In the genomic region with DNA sequence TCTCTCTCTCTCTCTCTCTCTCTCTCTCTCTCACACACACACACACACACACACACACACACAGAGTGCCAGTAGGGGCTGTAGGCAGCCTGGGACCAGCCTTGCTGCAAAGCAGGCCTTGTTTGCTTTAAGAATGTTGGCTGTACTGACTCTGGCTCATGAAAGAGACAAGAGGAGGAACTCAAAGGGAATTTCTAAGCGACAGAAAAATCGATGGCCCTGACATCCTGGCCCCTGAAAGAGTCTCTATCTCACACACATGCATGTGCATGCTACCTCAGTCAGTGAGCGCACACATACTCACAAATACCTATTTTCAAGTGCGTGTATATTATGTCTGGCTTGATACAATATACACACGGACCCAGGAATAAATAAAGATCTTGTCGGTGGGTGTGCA, we compare ENCODE assay signal across 15 mouse cellular contexts.
A peak's percentile ranks its signal among the peaks of the same experiment; 100 is the strongest.
DNase-seq lines count a peak whose midpoint lies in the region; ATAC-seq lines count a peak whose summit lies in the region.
"Had no signal": no experiment of that assay in that cellular context is flagged by ENCODE, and none has a peak within 500 bp of the region (broad histone marks: within the 10 kb centered on the region; RNA-seq: fewer than 3 reads in every experiment).

No protein-coding gene starts in this region.

- ATAC-seq in forebrain, embryonic 12.5 days (ENCODE audit: low FRiP score), result no peak
- no peak for ATAC-seq in hindbrain, embryonic 15.5 days (ENCODE audit: low FRiP score, low read depth)
- ATAC-seq in midbrain, embryonic 15.5 days (replicated peaks), result 0 out of 2 replicates have a peak, but pooled peaks have one; percentile 8
- no peak for ATAC-seq in frontal cortex, adult (ENCODE audit: low TSS enrichment)

- no peaks in the 10 kb centered on the region for H3K9me3 ChIP-seq in embryonic facial prominence, embryonic 10.5 days
- no peaks in the 10 kb centered on the region for H3K9me3 ChIP-seq in forebrain, embryonic 12.5 days
- H3K9me3 ChIP-seq in hindbrain, embryonic 15.5 days, result no peaks in the 10 kb centered on the region
- H3K9me3 ChIP-seq in midbrain, embryonic 15.5 days, result no peaks in the 10 kb centered on the region
- H3K9me3 ChIP-seq: liver, embryonic 13.5 days had no signal

- H3K4me1 ChIP-seq in embryonic facial prominence, embryonic 10.5 days, result peaks cover 91% of the 10 kb centered on the region
- peaks cover 96% of the 10 kb centered on the region for H3K4me1 ChIP-seq in forebrain, embryonic 12.5 days
- H3K4me1 ChIP-seq in hindbrain, embryonic 15.5 days (replicated peaks), result peaks cover 73% of the 10 kb centered on the region
- peaks cover 86% of the 10 kb centered on the region for H3K4me1 ChIP-seq in midbrain, embryonic 15.5 days

- 55% methylated on average over 6 of the region's 6 CpGs for WGBS in embryonic facial prominence, embryonic 10.5 days
- 37% methylated on average over 6 of the region's 6 CpGs for WGBS in forebrain, embryonic 12.5 days
- WGBS in hindbrain, embryonic 15.5 days, result 20% methylated on average over 6 of the region's 6 CpGs
- 21% methylated on average over 6 of the region's 6 CpGs for WGBS in midbrain, embryonic 15.5 days

- peak overlapping the region; percentile 51; the same call in 1 of the 2 replicates for H3K4me3 ChIP-seq in embryonic facial prominence, embryonic 10.5 days
- H3K4me3 ChIP-seq in forebrain, embryonic 12.5 days (replicated peaks), result no peak overlapping the region
- no peak overlapping the region for H3K4me3 ChIP-seq in hindbrain, embryonic 15.5 days
- no peak overlapping the region for H3K4me3 ChIP-seq in midbrain, embryonic 15.5 days
- H3K4me3 ChIP-seq: liver, embryonic 13.5 days had no signal

- DNase-seq in embryonic facial prominence, embryonic 10.5 days (ENCODE audit: low spot score), result no peak
- DNase-seq in heart, adult 8-10 months (ENCODE audit: low spot score), result no peak
- no peak for DNase-seq in right cerebral cortex, postnatal 25 days
- DNase-seq in left cerebral cortex, adult 9 months (ENCODE audit: low spot score in 2 of 2), result no peak
- DNase-seq: cerebellum, adult 2 months; gastrocnemius, postnatal 25 days; heart, postnatal 36 days; kidney, adult 9 months; left cerebral cortex, postnatal 4 days; liver, embryonic 13.5 days; lung, postnatal 14 days had no signal

- peak overlapping the region; percentile 82 for H3K27ac ChIP-seq in embryonic facial prominence, embryonic 10.5 days (replicated peaks)
- peak overlapping the region; percentile 97 for H3K27ac ChIP-seq in forebrain, embryonic 12.5 days
- H3K27ac ChIP-seq in hindbrain, embryonic 15.5 days (replicated peaks), result peak overlapping the region; percentile 86
- peak overlapping the region; percentile 90 for H3K27ac ChIP-seq in midbrain, embryonic 15.5 days
- H3K27ac ChIP-seq: liver, embryonic 13.5 days had no signal

- peak overlapping the region; percentile 42 for H3K9ac ChIP-seq in forebrain, embryonic 12.5 days
- H3K9ac ChIP-seq in hindbrain, embryonic 15.5 days, result peak overlapping the region; percentile 7; the same call in 1 of the 2 replicates
- peak overlapping the region; percentile 13; the same call in 1 of the 2 replicates for H3K9ac ChIP-seq in midbrain, embryonic 15.5 days
- H3K9ac ChIP-seq: liver, embryonic 13.5 days had no signal

- H3K36me3 ChIP-seq in embryonic facial prominence, embryonic 10.5 days (replicated peaks), result peaks cover 21% of the 10 kb centered on the region
- peaks cover 10% of the 10 kb centered on the region for H3K36me3 ChIP-seq in forebrain, embryonic 12.5 days (replicated peaks)
- H3K36me3 ChIP-seq in hindbrain, embryonic 15.5 days, result no peaks in the 10 kb centered on the region
- H3K36me3 ChIP-seq in midbrain, embryonic 15.5 days (replicated peaks), result no peaks in the 10 kb centered on the region
- H3K36me3 ChIP-seq: liver, embryonic 13.5 days had no signal

- peaks cover 43% of the 10 kb centered on the region for H3K27me3 ChIP-seq in embryonic facial prominence, embryonic 10.5 days (replicated peaks; ENCODE audit: low read depth, poor library complexity, severe bottlenecking)
- peaks cover 7% of the 10 kb centered on the region; the same call in 1 of the 2 replicates for H3K27me3 ChIP-seq in forebrain, embryonic 12.5 days
- no peaks in the 10 kb centered on the region for H3K27me3 ChIP-seq in hindbrain, embryonic 15.5 days
- no peaks in the 10 kb centered on the region for H3K27me3 ChIP-seq in midbrain, embryonic 15.5 days (replicated peaks)

- H3K4me2 ChIP-seq in forebrain, embryonic 12.5 days, result peak overlapping the region; percentile 47
- H3K4me2 ChIP-seq in hindbrain, embryonic 15.5 days, result no peak overlapping the region
- H3K4me2 ChIP-seq in midbrain, embryonic 15.5 days, result no peak overlapping the region
